Mouse (Mus musculus) cortical plate, adult 2 months (tissue): ENCODE measurements at regions not wholly inside any gene's neighbourhood (a gene's known extent, or its start where the extent isn't known, plus 50 kb on each side); places are given as distances from the start of the nearest gene placed in this dataset.

Experiments
- CTCF ChIP-seq: fragments of 200-500 bp; IDR thresholded peaks from 2 replicates; pipeline ENCODE4 v1.5.1; 2011; ENCODE audit warnings: mild to moderate bottlenecking, control low read depth, low read length; ENCODE audit not compliant: insufficient read depth; ENCODE audit errors: extremely low read depth
- POLR2A ChIP-seq: fragments of 200-500 bp; IDR thresholded peaks from 2 replicates; pipeline ENCODE4 v1.6.1; 2011; ENCODE audit warnings: mild to moderate bottlenecking, low read length, control low read depth; ENCODE audit not compliant: insufficient read depth; ENCODE audit errors: extremely low read depth

DNA sequence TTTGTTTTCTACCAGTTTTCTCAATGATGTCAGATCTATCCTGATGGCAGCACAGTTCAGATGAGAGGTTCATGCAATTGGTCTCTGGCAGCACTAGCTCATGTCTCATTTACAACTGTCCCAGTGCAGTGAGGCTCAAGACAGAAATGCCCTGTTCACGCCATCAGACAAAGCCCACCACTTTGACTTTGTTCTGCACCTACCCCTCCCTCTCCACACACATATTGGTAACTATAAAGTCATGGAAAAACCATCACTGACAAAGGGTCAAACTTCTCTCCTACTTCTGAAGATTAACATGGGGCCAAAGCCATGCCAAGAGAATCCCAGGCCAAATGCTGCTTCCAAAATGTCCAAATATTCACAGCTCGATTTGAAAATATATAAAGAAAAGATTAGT is 302.7 kb downstream of the Slc30a10 start:
- TF ChIP-seq POLR2A (no peak), CTCF (no peak)
